9 mouse cellular contexts compared by ENCODE assay signal in genomic region chr14:23583235-23583634, GRCm38 (mm10).
DNase-seq lines count a peak whose midpoint lies in the region; ATAC-seq and TF ChIP-seq lines count a peak whose summit lies in the region.
"Had no signal": no experiment of that assay in that cellular context is flagged by ENCODE, and none has a peak within 500 bp of the region (broad histone marks: within the 10 kb centered on the region; RNA-seq: fewer than 3 reads in every experiment).

No protein-coding gene starts in this region.

- no peak overlapping the region for H3K4me3 ChIP-seq in forebrain, embryonic 13.5 days
- no peak overlapping the region for H3K4me3 ChIP-seq in forebrain, embryonic 11.5 days (ENCODE audit: low read depth, low read length)
- no peak overlapping the region for H3K4me3 ChIP-seq in embryonic facial prominence, embryonic 10.5 days
- no peak overlapping the region for H3K4me3 ChIP-seq in liver, postnatal 0 days (ENCODE audit: low read depth, low read length)
- H3K4me3 ChIP-seq: heart, embryonic 13.5 days had no signal

- TF ChIP-seq EP300 in liver, postnatal 0 days (IDR thresholded peaks at IDR 0.05; ENCODE audit: low read depth) = no peak

- no peak overlapping the region for H3K9ac ChIP-seq in forebrain, embryonic 13.5 days
- H3K9ac ChIP-seq in forebrain, embryonic 11.5 days (ENCODE audit: low read length) = no peak overlapping the region
- no peak overlapping the region for H3K9ac ChIP-seq in liver, postnatal 0 days (replicated peaks)
- H3K9ac ChIP-seq: heart, embryonic 13.5 days had no signal

- H3K36me3 ChIP-seq in forebrain, embryonic 13.5 days (ENCODE audit: poor library complexity, severe bottlenecking) = no peaks in the 10 kb centered on the region
- no peaks in the 10 kb centered on the region for H3K36me3 ChIP-seq in forebrain, embryonic 11.5 days (ENCODE audit: control insufficient read depth, insufficient read depth, low read length)
- H3K36me3 ChIP-seq in embryonic facial prominence, embryonic 10.5 days (replicated peaks) = no peaks in the 10 kb centered on the region
- H3K36me3 ChIP-seq in liver, postnatal 0 days (replicated peaks; ENCODE audit: insufficient read depth, low read length) = no peaks in the 10 kb centered on the region
- H3K36me3 ChIP-seq: heart, embryonic 13.5 days had no signal

- 16% methylated on average over 2 of the region's 2 CpGs for WGBS in forebrain, embryonic 13.5 days
- 33% methylated on average over 2 of the region's 2 CpGs for WGBS in forebrain, embryonic 11.5 days
- 31% methylated on average over 2 of the region's 2 CpGs for WGBS in embryonic facial prominence, embryonic 10.5 days
- 10% methylated on average over 2 of the region's 2 CpGs for WGBS in liver, postnatal 0 days (ENCODE audit: insufficient replicate concordance)

- H3K9me3 ChIP-seq in forebrain, embryonic 13.5 days (replicated peaks) = no peaks in the 10 kb centered on the region
- no peaks in the 10 kb centered on the region for H3K9me3 ChIP-seq in forebrain, embryonic 11.5 days (ENCODE audit: control insufficient read depth, low read length)
- no peaks in the 10 kb centered on the region for H3K9me3 ChIP-seq in embryonic facial prominence, embryonic 10.5 days
- H3K9me3 ChIP-seq in liver, postnatal 0 days (ENCODE audit: low read length) = no peaks in the 10 kb centered on the region
- H3K9me3 ChIP-seq: heart, embryonic 13.5 days had no signal

- 0 out of 2 replicates have a peak, but pooled peaks have one; percentile 30 for ATAC-seq in forebrain, embryonic 13.5 days
- ATAC-seq in forebrain, embryonic 11.5 days (replicated peaks; ENCODE audit: low FRiP score) = no peak
- no peak for ATAC-seq in liver, postnatal 0 days

- no peaks in the 10 kb centered on the region for H3K4me1 ChIP-seq in forebrain, embryonic 13.5 days
- H3K4me1 ChIP-seq in forebrain, embryonic 11.5 days (replicated peaks; ENCODE audit: control insufficient read depth, insufficient read depth, low read length) = no peaks in the 10 kb centered on the region
- H3K4me1 ChIP-seq in embryonic facial prominence, embryonic 10.5 days = no peaks in the 10 kb centered on the region
- H3K4me1 ChIP-seq in liver, postnatal 0 days (ENCODE audit: insufficient read depth) = no peaks in the 10 kb centered on the region

- TF ChIP-seq CTCF in liver, postnatal 0 days (IDR thresholded peaks at IDR 0.05; ENCODE audit: low read depth) = peak; percentile 67

- DNase-seq in forebrain, embryonic 11.5 days (ENCODE audit: low spot score) = no peak
- DNase-seq in urinary bladder, postnatal 25 days (ENCODE audit: low spot score) = peak; percentile 47
- DNase-seq in urinary bladder, adult 2 months (ENCODE audit: low spot score) = no peak
- DNase-seq in embryonic facial prominence, embryonic 10.5 days (ENCODE audit: low spot score) = peak; percentile 26
- peak; percentile 75 for DNase-seq in kidney, adult 9 months
- DNase-seq in liver, postnatal 0 days = peak; percentile 19
- peak; percentile 31 for DNase-seq in right cerebral cortex, postnatal 14 days

- H3K27ac ChIP-seq in forebrain, embryonic 13.5 days = no peak overlapping the region
- H3K27ac ChIP-seq in forebrain, embryonic 11.5 days (ENCODE audit: low read depth, low read length) = no peak overlapping the region
- no peak overlapping the region for H3K27ac ChIP-seq in embryonic facial prominence, embryonic 10.5 days (replicated peaks)
- H3K27ac ChIP-seq in liver, postnatal 0 days (ENCODE audit: low read depth) = no peak overlapping the region
- H3K27ac ChIP-seq: heart, embryonic 13.5 days had no signal

- no peak overlapping the region for H3K4me2 ChIP-seq in forebrain, embryonic 13.5 days
- no peak overlapping the region for H3K4me2 ChIP-seq in forebrain, embryonic 11.5 days (ENCODE audit: low read depth, low read length, severe bottlenecking)
- no peak overlapping the region for H3K4me2 ChIP-seq in liver, postnatal 0 days (ENCODE audit: low read depth, low read length)
- H3K4me2 ChIP-seq: heart, embryonic 13.5 days had no signal

- H3K27me3 ChIP-seq in forebrain, embryonic 13.5 days = no peaks in the 10 kb centered on the region
- no peaks in the 10 kb centered on the region for H3K27me3 ChIP-seq in forebrain, embryonic 11.5 days (ENCODE audit: control insufficient read depth, insufficient read depth, low read length)
- 0 out of 2 replicates have a peak, but pooled peaks cover 2% of the 10 kb centered on the region for H3K27me3 ChIP-seq in embryonic facial prominence, embryonic 10.5 days (replicated peaks; ENCODE audit: low read depth, poor library complexity, severe bottlenecking)
- no peaks in the 10 kb centered on the region for H3K27me3 ChIP-seq in liver, postnatal 0 days (ENCODE audit: insufficient read depth, low read length)

Comparison
In these comparisons a context has a peak if more than half of its experiments do, and no peak if none do; other contexts are left out.
1. DNase-seq: peak in urinary bladder, postnatal 25 days (single experiment), embryonic facial prominence, embryonic 10.5 days (single experiment), kidney, adult 9 months (single experiment), liver, postnatal 0 days (single experiment) and right cerebral cortex, postnatal 14 days (single experiment); none in forebrain, embryonic 11.5 days (single experiment) and urinary bladder, adult 2 months (single experiment).